Mouse (Mus musculus) colon, adult 2 months (tissue): ENCODE data around the gene Strip2. TPM values are rescaled to one million over a fixed set of nuclear protein-coding genes. Genes with fewer than 3 reads are reported as not detected.

Experiments
- polyA plus RNA-seq: library from polyadenylated mRNA; depleted of rRNA; stranded (reverse); fragments of >200 nt; gene quantifications from 2 replicates; pipeline ENCODE4 v1.2.3, GENCODE M21; 2012; rRNA removed

Gene Strip2
- 1.1 TPM in 2 replicates for polyA plus RNA-seq

GRCm38 (mm10) chr6:29916530-29917382, at the start of gene Strip2:
TSS of gene Strip2 (plus strand) at chr6:29917012.

Other genes with a start within 250 kb of the Strip2 start
- gene Tspan33, start 222.8 kb upstream of the Strip2 start, polyA plus RNA-seq: 33.6 and 36.2 TPM in 2 replicates
- 33.6 and 34.4 TPM in 2 replicates for gene Smo, start 181.5 kb upstream of the Strip2 start, polyA plus RNA-seq
- gene Ahcyl2, start 149.0 kb upstream of the Strip2 start, polyA plus RNA-seq: 231 and 289 TPM in 2 replicates
- 24.4 and 26.6 TPM in 2 replicates for gene Nrf1, start 131.0 kb downstream of the Strip2 start, polyA plus RNA-seq